Mouse (Mus musculus) brain, embryonic 18.5 days (tissue): ENCODE data around the gene Mad1l1.
A peak's percentile ranks its signal among the peaks of the same experiment; 100 is the strongest.

ENCODE experiments used
- DNase-seq: peaks from one replicate; pipeline ENCODE4 v3.0.0-alpha.2; 2012; ENCODE audit warnings: low read depth, low spot score

Mad1l1 gene

DNA sequence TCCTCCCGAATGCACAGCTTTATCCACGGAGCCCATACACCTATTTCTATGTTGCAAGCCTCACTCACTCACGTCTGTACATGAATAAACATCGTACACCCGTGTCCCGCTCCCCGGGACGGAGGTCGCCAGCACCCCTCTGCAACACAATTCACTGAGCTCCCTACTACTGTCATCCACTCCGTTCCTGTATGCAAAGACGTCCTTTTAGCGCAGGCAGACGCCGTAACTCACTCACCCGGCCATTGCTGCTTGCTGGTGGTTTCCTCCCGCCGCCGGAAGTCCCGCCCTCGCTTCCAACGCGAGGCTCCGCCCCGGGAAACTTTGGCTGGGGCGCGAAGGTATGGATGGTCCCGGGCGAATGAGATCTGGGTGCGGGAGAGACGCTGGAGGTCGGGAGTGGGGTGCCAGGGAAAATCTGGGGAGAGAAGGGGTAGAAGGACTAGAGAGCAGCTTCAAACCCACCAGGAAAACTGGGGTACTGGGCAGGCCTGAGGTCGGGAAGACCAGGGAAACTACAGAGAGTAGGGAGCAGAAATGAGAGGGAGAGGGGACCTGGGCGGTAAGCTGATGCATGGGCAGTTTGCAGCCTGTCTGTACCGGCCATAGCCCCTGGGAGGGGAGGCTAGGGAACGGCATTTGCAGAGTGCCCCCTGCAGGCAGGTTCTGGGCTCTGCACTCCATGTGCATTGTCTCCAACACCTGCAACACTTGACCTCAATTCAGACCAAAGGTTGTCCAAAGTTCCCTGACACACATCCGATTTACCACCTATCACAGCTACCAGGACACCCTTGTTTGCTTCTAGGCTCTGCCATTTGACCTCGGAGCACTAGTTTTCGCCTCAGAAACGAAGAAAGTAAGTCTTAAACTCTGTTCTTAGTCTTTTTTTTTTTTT, 10.5 kb upstream of the Mad1l1 start, which contains the start of gene Mrm2:
Gene Mrm2 (minus strand): TSS at position 284 of the 898 bp plus-strand sequence.
- no peak for DNase-seq

DNA sequence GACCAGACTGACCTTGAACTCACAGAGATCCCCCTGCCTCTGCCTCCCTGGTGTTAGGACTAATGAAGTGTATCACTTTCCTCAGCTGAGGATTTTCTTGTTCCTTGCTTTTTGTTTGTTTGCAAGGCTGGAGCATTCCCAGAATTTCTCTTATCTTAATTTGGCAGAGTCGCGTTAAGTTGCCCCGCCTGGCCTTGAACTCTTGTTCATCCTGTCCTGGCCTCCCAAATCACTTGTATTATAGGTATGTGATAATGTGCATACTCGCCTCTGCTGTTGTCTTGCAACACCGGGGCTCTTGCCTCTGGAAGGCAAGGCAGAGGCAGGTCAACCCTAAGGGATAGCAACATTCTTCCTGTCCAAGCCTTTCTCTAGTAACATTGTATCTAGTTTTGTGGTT, 2.7 kb upstream of the Mad1l1 start:
- DNase-seq, result no peak

DNA sequence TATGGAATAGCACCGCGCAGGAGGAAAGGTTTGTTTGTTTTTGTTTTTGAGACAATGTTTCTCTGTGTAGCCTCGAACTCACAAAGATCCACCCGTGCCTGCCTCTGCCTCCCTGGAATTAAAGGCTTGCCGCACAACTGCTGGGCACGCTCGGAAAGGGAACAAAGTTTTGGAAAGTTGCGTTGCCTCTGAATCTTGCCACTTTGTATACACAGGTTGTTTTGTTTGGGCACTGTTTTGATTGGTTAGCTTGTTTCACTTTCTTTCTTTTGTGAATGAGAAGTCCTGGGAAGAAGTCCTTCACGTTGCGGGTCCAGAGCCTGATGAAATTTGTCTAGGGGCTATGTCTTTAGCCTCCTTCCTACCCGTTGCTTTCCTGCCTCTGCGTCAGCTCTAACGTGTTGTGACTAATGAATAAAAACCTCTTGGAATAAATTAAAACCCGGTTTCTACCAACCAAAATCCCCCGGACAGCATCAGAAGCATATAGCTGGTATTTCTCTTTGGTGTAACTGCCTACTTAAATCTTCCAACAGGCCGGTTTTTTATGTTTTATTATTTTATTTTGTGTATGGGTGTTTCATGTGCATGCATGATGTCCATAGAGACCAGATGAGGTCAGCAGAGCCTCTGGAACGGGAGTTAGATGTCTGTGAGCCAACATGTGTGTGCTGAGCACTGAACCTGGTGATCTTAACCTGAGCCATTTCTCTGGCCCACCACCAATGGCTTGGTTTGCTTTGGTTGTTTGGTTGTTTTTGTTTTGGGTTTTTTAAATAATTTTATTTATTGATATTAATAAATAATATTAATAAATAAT, 614 bp upstream of the Mad1l1 start:
- no peak for DNase-seq

DNA sequence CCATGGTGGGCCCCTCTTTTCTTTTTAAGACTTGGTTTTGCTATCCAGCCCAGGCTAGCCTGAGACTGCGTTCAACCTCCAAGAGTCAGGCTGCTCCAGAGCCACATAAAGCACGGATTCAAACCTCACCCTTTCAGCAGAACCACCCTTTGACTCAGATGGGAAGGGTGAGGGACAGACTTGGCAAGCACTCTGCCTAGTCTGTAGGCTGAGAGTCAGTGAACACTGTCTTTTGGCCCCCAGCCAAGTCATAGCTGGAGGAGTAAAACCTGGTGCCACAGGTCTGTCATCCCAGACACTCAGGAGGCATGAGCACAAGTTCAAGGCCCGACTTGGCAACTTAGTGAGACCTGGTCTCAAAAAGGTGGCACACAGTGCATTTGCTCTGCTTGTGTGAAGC, 4.6 kb downstream of the Mad1l1 start:
- no peak for DNase-seq

DNA sequence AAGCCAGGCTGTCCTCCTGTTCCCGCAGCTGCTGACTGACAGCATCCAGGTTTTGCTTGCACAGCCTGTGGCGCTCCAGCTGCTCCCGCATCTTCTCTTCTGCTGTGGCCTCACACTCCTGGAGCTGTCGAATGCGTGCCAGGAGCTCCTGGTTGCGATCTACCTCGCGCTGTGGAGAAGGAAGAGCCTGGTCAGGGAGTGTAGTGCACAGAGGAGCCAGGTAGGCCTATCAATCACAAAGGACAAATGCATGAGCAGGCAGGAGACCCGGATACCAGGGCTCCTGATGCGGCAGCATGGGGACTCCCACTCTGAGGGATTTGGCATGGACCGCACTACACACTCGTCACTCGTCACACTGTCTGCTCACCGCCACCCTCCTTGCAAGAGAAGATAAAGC, 13.8 kb downstream of the Mad1l1 start:
- no peak for DNase-seq

DNA sequence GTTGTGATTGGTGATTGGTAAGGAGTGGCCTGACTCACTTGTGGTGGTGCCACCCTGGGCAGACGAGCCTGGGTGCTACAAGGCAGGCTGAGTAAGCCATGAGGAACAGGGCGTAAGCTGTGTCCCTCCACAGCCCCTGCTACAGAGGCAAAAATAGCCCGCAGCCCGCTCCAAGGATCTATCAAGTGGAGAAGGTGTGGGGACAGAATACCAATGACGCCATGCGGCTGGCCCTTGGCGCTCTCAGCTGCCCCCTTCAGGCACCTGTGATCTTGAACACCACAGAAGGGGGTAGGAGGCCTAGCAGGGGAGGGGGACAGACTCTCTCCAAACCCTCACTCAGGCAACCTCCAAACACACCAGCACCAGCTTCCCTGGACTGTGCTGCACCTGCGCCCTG, 15.3 kb downstream of the Mad1l1 start:
- DNase-seq, result no peak

DNA sequence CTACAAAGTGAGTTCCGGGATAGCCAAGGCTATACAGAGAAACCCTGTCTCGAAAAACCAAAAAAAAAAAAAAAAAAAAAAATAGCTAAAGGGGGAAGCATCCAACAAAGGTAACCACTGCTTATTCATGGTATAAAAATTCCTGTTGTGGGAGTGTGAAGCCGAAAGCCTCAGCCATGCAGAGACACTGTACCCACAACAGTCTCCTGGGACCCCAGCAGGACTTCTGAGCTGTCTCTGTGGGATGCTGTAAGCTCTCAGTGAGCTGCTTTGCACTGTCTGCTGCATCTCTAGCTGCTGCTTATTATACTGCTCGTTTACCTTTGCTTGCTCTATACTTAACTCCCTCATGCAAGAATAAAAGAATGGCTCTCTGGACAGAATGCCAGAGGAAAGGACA, 23.1 kb downstream of the Mad1l1 start:
- no peak for DNase-seq

DNA sequence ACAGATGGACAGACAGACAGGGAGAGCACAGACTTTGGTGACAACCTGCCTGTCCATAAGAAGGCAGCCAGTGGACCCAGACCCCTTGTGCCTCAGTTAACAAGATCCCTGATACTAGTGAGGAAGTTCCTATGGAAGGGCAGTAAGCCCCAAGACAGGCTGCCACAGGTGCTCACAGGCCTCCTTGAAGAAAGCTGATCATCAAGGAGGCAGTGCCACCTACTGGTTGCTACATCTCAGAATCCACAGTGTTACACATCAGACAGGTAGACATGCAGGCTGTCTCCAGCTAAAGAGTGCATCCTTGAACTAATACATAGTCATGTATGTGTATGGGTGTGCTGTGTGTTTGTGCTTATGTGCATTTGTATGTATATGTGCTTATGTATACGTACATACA, 29.2 kb downstream of the Mad1l1 start:
- DNase-seq, result peak; percentile 58

DNA sequence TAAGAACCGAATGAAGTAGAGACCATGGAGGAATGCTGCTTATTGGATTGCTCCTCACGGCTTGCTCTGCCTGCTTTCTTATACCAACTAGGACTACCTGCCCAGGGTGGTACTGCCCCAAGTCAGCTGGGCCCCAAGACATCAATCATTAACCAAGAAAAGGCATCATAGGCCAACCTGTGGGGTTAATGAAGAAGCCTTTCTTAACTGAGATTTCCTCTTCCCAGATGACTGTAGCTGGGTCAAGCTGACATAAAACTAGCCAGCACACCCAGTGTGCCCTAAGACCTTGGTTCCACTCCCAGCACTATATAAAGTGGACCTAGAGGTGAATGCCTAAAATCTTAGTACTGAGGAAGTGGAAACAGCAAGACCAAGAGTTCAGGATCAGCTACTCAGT, 32.2 kb downstream of the Mad1l1 start:
- DNase-seq, result no peak

DNA sequence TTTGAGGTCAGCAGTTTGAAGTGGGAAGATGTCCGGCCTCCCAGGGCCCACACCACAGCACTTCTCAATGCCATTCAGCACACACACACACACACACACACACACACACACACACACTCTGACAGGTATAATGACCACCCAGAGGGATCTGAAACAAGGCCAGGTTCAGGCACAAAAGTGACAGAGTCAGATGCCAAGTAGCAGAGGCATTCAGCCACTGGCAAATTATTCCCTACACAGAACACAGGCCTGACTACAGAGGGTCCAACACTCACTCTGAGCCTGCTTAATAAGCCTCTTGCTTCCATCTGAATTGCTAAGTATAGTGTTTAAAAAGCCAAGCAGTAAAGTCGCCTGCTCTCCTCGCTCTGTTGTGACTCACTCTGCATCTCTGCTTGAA, 33.1 kb downstream of the Mad1l1 start:
- no peak for DNase-seq

DNA sequence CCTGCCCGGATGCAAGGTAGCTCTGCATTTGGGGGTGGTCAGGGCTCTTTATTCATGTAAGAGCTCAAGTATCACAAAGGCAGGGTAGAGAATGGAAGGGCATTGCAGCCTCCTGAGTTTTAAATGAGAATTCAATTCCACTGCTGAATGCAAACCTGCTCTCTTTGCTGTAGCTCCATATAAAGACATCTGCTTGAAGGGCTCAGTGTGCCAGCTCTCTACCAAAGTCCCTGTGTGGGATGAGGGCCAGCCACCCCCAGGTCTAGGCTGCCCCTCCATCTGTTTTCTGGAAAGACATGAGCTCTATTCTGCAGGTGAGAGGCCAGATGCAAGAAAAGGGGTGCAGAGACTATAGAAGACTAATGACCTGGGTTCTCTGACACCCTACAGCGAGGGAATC, 36.6 kb downstream of the Mad1l1 start:
- no peak for DNase-seq

DNA sequence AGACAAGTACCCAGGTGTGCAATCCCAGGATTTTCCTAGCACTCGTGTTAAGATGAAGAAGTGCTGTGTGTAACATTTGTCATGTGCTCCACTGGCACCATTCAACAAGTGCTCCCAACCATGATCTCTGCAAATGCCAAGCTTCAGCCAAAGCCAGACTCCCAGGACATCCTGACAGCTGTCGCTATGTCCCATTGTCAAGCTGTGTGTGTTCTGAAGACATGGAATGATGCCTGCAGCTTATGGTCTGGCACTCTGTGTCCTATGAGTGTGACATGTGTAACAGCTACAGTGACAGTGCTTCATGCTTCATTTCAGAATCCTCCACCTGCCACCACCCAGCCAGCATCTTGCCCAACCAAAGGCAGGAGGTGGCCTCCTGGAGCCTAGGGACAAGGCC, 37.3 kb downstream of the Mad1l1 start:
- no peak for DNase-seq

DNA sequence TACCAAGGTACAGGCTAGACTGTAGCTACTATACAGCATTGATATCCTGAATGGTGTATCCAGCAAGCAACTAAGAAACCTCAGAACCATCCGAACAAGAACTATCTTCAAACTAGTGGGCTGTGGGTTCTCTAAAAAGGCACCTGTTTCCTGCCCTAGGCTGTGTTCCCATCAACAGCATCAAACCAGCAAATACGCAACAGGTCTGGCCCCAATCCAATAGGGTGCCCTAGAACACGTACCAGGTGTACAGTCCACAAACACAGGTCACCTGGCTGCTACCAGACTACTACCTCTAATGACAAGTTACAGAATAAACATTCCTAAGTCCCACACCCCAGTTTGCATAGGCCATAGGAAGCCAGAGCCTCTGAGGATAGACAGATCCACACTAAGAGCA, 38.5 kb downstream of the Mad1l1 start:
- no peak for DNase-seq

DNA sequence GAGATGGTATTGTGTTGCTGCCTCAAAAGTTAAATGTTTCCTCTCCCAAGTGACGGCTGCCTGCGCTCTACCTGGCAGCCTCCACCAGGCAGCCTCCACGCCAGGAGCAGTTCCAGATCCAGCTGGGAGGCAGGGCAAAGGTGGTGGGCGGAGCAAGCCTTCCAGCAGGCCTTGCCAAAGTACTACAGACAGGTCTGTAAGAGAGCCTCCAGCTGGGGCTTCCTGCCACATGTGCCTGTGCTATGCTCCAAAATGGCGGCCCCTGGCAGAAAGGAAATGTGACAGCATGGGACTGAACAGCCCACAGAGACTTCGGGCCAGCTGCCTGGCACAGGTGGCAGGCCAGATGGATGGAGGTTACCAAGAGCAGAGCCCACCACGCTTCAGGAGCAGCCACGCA, 39.0 kb downstream of the Mad1l1 start:
- no peak for DNase-seq

DNA sequence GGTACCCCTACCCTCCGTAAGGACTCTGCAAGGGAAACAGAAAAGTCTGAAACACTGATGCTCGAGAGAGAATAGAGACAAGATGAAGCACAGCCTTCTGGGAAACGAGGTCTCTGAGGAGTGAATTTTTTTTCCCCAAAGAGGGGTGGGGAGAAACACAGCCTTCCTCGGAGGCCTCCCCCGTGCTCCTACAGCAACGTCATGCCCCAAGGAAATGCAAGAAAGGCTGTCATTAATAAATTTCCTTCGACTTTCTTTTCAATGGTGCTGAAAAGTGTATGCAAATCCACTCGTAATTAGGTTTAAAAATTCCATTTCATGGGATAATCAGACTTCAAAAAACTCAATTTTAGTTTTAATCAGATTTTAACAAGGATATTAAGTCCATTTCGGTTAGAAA, 41.1 kb downstream of the Mad1l1 start:
- DNase-seq, result no peak

DNA sequence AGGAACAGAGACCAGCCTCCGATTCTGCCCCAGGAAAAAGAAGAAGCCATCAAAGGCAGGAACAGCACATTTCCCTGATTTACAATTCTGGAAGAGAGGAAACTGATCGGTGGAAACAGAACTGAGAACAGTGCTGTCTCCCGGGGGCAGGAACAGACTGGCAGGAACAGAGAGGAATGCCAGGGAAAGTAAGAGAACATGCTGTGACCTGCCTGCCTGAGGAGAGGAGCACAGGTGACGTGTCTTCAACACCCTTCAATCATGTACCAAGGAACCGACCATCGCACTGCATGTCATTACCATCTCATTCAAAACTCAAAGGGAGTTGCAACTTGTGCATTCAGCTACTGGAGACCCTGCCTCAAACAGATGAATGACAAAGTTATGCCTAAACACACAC, 44.6 kb downstream of the Mad1l1 start:
- DNase-seq, result no peak

DNA sequence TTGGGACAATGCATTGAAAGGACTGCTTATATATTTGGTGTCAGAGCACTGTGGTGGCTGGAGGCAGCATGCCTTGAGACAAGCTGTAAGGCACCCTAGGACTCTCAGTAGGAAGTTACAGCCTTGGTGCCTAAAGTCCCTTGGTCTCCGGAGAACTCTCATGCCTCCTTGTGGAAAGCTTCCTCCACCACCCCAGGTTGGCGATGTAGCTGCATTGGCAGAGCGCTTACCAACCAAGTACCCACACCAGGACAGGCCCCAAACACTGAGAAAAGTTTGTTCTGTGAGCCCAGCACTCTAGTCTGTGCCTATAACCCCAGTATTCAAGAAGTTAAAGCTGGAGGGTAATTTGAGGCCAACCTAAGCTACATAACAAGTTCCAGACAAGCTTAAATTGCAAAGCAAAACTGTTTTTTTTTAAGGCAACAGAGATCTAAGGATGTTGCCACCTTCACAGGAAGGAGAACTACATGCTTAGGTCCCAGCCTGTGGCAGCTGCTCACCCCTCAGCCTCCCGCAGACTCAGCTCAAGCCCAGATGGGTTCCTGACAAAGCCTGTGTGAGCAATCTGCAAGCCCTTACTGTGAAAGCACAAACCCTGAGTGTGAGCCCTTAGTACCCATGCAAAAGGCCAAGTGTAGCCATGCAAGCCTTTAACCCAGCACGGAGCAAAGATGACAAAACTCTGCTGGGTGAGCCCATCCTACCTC, 50.2 kb downstream of the Mad1l1 start:
- no peak for DNase-seq

DNA sequence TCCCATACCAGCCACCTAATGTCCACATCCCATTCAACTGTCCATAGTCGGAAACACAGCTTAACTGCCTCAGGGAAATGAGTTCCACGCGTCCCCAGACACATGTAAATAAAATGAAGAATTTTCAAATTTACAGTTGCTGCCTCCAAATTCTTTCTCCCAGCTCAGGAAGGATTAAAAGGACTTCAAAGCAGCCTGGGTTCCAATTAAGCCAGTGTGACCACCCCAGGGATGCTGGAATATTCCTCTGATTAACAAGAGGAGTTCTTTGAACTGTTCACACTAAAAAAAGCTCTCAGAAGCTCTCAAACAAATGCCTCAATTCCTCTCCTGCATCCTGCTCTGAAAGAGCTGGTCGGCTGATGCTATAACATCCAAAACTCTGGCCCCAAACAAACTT, 53.0 kb downstream of the Mad1l1 start:
- no peak for DNase-seq

DNA sequence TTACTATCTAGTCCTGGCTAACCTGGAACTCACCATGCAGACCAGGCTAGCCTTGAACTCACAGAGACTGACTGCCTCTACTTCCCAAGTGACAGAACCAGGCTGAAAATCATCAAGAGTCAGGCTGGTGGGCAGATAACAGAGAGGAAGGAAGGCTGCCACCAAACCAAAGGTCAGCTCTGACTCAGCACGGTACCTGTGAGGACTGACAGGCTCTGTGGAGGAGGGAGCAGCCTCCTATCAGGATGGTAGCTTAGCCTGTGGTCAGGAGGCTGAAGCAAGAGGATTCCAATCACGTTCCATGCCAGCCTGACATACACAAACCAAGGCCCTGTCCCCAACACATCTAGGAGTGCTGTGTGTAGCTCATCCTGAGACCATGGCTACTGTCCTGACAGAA, 54.3 kb downstream of the Mad1l1 start:
- DNase-seq, result no peak

DNA sequence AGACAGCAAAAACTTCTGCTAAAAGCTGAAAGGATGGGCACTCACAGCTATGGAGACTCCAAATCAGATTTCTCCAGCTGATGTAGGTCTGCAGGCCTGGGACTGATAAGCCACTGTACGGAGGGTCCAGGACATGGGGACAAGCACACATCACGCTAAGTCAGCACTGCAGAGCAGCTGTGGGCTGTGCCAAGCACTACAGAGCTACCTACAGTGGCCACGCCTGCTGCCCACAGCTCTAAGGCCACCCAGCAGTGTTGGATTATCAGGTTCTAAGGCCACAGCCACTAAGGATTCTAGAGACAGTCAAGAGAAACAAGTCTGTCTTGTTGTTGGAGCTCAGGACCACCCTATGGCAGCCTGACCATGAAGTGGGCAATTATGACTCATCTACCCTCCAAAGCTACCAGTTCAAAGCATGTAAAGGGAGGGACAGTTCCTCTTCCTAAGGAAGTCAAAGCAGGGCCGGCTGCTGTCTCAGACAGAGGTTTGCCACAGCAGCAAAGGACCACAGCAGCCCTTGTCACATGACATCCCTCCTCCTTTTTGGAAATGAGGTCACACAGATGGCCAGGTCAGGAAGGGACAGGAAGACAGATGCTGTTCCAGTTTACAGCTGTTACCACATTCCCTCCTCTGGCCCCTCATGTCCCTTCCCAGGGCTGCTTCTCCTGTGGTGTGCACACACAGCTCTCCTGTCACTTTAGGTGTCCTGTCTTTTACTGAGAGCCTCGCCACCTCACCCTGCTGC, 56.4 kb downstream of the Mad1l1 start:
- no peak for DNase-seq
